Mouse (Mus musculus): ENCODE measurements around the gene Atp8b5. TPM values are rescaled to one million over a fixed set of nuclear protein-coding genes. Genes with fewer than 3 reads are reported as not detected.

Gene Atp8b5
- total RNA-seq, 2 experiments from 2014 or later, result 0.22 to 0.53 TPM

DNA sequence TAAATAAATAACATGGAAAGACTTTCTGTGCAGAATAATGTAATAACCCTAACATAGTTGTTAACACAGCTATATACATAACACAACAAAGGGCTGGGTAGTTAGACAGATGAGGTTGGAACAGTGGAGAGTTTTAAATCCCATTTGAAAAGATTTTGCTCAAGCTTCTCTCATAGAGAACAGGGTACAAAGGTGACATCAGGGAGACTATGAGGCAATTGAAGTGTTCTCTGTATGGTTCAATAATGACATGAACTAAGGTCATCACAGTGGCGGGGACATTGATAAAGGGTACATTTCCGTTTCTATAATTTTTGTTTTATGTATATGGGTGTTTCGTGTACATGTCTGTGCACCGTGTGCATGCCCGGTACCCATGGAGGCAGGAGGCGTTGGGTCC is 112.6 kb downstream of the Atp8b5 start:
- intact Hi-C loops (cut with DNase I), result no loop called here
- no peak for DNase-seq (ENCODE audit: low spot score in 2 of 2)

DNA sequence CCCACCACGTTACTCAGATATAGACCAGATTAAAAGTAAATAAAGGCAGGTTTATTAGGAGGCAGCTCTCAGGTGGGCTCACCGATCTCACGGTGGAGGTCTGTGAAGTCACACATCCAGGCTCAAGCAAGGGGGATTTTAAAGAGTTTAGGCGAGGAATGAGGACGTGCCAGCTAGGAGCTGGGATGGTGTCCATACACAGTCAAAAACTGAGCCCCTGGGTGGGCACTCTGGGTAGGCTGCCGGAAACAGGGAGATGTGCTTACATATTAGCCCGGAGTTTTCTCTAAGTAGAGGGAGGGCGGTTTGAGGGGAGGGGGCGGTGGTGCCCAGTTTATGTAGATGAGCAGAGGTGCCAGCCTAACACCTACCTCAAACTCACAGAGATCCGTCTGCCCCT is 114.0 kb downstream of the Atp8b5 start:
- peak; percentile 33 to 36 for DNase-seq (ENCODE audit: low spot score in 2 of 2)
- intact Hi-C loops (cut with DNase I), result loop anchor here (5.0 to 10.0 kb wide), 2 partner anchors 114 to 326 kb away; partner anchors contain the start of genes Atp8b5 and Unc13b

- intact Hi-C loops (cut with DNase I), result loop anchor here (1.0 to 10.0 kb wide), 3 partner anchors 39 to 327 kb away; partner anchors contain the start of genes Atp8b5 and Unc13b
- peak; percentile 94 to 96 for DNase-seq (ENCODE audit: low spot score in 2 of 2)
These were observed 114.6 kb downstream of the Atp8b5 start, which contains the start of gene Rusc2 for GRCm38 (mm10) chr4:43381408-43382154. Gene Rusc2, plus strand, starts transcription at chr4:43381979.

DNA sequence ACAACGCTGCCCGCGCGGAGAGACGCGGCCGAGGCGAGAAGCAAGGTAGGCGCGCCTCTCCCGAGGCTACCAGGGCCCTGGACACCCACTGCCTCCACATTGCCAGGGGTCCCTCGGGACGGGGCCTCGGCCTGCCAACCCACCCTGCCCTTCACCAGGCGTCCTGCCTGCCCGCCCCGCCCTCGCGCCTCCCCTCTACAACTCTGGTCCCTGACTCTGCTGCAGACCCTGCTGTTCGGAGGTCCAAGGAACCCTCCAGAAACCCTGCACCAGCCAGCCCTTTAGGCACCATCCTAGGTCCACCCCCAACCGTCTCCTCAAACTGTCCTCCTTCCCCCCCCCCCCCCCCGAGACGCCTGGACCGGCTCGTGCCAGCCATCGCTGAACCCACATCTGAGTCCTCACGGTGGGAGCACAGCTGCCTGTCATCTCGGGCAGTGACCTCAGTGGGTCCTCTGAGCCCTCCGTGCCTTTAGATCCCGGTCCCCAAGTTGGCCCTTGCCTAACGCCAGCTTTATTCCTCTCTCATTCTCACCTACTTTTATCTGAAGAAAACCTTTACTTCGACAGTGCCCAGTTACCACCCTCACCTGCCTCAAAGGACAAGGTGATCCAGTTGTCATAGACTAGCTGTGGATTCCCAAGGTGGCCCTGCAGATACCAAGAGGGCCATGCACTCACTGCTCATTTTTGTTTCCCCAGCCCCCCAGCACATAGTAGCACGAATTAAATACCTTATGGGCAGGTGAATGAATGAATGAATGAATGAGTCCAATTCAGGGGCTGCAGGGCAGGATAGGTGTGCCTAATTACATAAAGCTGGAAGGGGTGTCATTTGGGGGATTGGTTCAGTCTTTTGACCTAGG is 115.4 kb downstream of the Atp8b5 start:
- DNase-seq (ENCODE audit: low spot score in 2 of 2), result peak in 1 of 2 experiments; percentile 36
- intact Hi-C loops (cut with DNase I), result loop anchor here (1.0 to 10.0 kb wide), 3 partner anchors 38 to 328 kb away; partner anchors contain the start of genes Atp8b5 and Unc13b

DNA sequence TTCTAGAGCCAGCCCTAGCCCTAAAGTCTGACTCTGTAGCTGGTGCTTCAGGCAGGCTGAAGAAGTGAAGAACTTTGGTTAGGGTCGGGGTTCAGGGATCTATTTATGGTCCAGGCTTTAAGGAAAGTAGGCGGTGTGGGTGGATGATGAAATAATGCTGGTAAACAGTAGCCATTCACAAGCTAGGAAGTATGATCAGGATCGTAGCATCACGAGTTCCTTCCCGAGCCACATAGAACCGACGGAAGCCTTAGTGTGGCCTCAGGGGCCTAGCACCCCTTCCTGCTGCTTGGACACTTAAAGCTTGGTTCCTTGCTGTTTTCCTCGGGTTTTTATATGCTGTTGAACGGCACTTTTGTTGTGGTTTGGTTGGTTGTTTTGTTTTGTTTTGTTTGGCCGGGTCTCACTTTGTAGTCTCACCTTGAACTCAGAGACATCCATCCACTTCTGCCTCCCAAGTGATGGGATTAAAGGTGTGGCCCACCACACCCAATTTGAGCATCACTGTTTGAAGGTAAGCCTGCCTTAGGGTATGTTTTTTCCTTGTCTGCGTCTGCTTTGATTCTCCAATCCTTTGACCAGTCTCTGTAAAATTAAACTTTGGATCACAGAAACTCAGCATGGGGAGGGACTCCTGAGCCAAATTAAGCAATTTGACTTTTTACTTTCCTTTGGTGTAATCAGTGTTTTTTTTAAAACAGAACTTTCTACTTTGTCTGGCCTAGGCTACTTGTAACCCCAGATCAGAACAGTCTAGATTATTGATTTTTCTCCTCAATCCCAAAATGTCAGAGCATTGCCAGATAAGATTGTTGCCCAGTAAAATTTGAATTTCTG is 116.5 kb downstream of the Atp8b5 start:
- intact Hi-C loops (cut with DNase I), result loop anchor here (5.0 to 10.0 kb wide), 2 partner anchors 116 to 329 kb away; partner anchors contain the start of genes Atp8b5 and Unc13b
- DNase-seq (ENCODE audit: low spot score in 2 of 2), result peak in 1 of 2 experiments; percentile 35

DNA sequence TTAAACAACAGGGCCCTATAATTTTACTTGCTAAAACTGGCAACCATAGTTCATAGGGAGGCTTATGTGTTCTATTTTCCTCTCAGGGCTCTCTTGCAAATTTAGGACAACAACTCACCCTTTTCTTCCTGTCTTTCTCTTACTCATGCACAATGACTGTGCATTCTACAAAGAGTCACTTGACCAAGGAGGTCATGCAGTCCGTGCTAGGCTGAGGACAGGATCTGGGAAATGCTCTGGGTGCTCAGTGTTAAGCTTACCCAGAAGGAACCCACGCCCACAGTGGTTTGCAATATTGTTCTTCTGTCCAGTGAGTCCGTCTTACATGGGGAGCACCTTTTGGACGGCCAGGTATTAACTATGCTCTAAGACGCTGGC is 117.1 kb downstream of the Atp8b5 start:
- intact Hi-C loops (cut with DNase I), result loop anchor here (5.0 to 10.0 kb wide), 2 partner anchors 117 to 329 kb away; partner anchors contain the start of genes Atp8b5 and Unc13b
- DNase-seq (ENCODE audit: low spot score in 2 of 2), result no peak

DNA sequence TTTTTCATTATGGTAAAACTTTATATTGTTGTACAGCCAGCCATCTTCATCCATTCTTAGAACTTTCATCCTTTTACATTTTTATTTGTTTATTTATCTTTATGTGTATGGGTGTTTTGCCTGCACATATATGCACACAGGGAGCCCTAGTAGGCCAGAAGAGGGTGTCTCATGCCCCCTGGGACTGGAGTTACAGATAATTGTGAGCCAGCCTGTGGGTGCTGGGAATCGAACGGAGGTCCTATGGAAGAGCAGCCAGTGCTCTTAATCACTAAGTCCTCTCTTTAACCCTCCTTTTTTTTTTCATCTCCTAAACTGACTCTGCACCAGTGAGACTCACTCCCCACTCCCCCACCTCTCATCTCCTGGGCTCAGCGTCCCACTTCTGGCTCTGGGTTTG is 117.6 kb downstream of the Atp8b5 start:
- no peak for DNase-seq (ENCODE audit: low spot score in 2 of 2)
- intact Hi-C loops (cut with DNase I), result loop anchor here (5.0 to 10.0 kb wide), 2 partner anchors 117 to 330 kb away; partner anchors contain the start of genes Atp8b5 and Unc13b

- no peak for DNase-seq (ENCODE audit: low spot score in 2 of 2)
- intact Hi-C loops (cut with DNase I), result loop anchor here (10.0 kb wide), 1 partner anchor 332 kb away; the partner anchor contains the start of gene Unc13b
These were observed 120.0 kb downstream of the Atp8b5 start for GRCm38 (mm10) chr4:43386932-43387331.

GRCm38 (mm10) chr4:43389390-43389789 is 122.4 kb downstream of the Atp8b5 start:
- no peak for DNase-seq (ENCODE audit: low spot score in 2 of 2)
- intact Hi-C loops (cut with DNase I), result loop anchor here (10.0 kb wide), 1 partner anchor 335 kb away; the partner anchor contains the start of gene Unc13b

- intact Hi-C loops (cut with DNase I), result loop anchor here (10.0 kb wide), 1 partner anchor 335 kb away; the partner anchor contains the start of gene Unc13b
- no peak for DNase-seq (ENCODE audit: low spot score in 2 of 2)
These were observed 123.0 kb downstream of the Atp8b5 start for GRCm38 (mm10) chr4:43389845-43390440.

DNA sequence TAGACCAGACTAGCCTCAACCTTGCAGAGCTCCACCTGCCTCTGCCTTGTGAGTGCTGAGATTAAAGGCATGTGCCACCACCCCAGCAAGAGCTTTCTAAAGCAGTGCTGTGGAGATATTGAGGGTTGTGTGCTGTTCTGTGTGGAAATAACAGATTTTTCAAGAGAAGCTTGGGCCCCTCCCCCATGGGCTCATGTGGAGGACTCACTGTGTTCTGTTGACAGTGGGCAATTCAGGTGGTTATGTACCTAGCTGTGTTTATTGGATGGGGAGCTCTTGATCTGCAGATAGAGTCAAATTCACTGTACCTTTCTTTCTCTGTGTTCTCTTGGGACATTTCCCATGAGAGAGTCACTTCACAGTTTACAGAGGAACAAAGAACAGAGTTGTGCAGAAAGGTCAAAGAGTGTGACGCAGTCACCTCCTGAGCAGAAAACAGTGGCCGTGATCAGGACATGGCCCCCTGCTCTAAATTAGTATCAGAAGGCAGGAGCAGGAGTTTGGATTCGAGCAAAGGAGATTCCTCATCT is 124.6 kb downstream of the Atp8b5 start:
- intact Hi-C loops (cut with DNase I), result no loop called here
- DNase-seq (ENCODE audit: low spot score in 2 of 2), result no peak

GRCm38 (mm10) chr4:43394345-43394891 is 127.5 kb downstream of the Atp8b5 start:
- intact Hi-C loops (cut with DNase I), result no loop called here

DNA sequence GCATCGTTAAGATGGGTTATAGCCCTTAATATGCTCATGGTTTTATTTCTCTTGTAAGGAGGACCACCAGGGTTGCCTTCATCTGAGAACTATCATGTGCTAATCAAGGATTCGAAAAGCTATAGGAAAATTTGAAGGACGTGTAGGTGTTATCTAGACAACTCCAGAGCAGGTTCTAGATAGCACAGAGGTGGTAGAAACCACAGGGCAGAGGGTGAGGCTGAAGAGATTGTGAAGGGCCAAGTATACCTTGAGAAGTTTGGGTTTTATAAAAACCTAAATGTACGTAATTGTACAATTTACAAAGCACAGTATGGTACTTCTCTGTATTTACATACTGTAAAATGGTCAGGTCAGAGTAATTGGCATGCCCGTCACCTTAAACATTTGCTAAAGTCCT is 128.2 kb downstream of the Atp8b5 start:
- no peak for DNase-seq (ENCODE audit: low spot score in 2 of 2)
- intact Hi-C loops (cut with DNase I), result no loop called here

More at GRCm38 (mm10) chr4:43394345-43394891, 127.5 kb downstream of the Atp8b5 start:
- peak; percentile 22 to 44 for DNase-seq (ENCODE audit: low spot score in 2 of 2)

DNA sequence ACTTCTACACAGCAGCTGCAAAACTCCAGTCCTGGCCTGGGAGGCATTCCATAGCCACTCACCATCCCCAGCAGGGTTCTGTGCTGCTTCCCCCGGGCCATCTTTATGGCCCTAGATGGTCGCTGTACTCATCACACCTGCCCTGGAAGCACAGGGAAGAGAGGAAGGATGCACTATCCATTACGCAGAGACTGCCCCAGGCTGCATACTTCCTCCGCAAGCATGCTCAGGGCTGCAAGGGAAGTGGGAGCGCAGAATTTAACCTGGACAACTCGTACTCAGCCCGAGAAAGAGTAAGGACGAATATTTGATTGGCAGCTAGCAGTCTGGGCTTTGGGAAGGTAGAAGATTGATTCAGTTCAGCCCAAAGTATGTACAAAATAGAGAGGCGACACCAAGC is 128.9 kb downstream of the Atp8b5 start:
- intact Hi-C loops (cut with DNase I), result no loop called here

GRCm38 (mm10) chr4:43396381-43396780 is 129.4 kb downstream of the Atp8b5 start:
- intact Hi-C loops (cut with DNase I), result no loop called here
- no peak for DNase-seq (ENCODE audit: low spot score in 2 of 2)

More for the DNA sequence above, 128.9 kb downstream of the Atp8b5 start:
- no peak for DNase-seq (ENCODE audit: low spot score in 2 of 2)

- intact Hi-C loops (cut with DNase I), result no loop called here
- DNase-seq (ENCODE audit: low spot score in 2 of 2), result no peak
These were observed 131.1 kb downstream of the Atp8b5 start for GRCm38 (mm10) chr4:43398014-43398413.

- intact Hi-C loops (cut with DNase I), result no loop called here
- DNase-seq (ENCODE audit: low spot score in 2 of 2), result peak; percentile 61
These were observed 131.9 kb downstream of the Atp8b5 start for GRCm38 (mm10) chr4:43398829-43399331.

Data from left cerebral cortex, postnatal 14 days (tissue).